Mouse (Mus musculus): ENCODE measurements around the gene Pi16. TPM values are rescaled to one million over a fixed set of nuclear protein-coding genes. Genes with fewer than 3 reads are reported as not detected.

Gene Pi16
- polyA plus RNA-seq, 1 experiment from 2014 or later, result 0.32 TPM

GRCm38 (mm10) chr17:29378056-29378455 is 60.6 kb downstream of the Pi16 start:
- no peak overlapping the region for H3K4me2 ChIP-seq (ENCODE audit: low read depth, low read length)
- WGBS, result 61% methylated on average over 8 of the region's 8 CpGs
- DNase-seq (ENCODE audit: low spot score), result no peak

More at GRCm38 (mm10) chr17:29378056-29378455, 60.6 kb downstream of the Pi16 start:
- H3K36me3 ChIP-seq (replicated peaks; ENCODE audit: control insufficient read depth, insufficient read depth, low read depth, low read length), result no peaks in the 10 kb centered on the region
- no peak for ATAC-seq (replicated peaks; ENCODE audit: insufficient number of reproducible peaks, low FRiP score, low TSS enrichment, low read depth)
- no peaks in the 10 kb centered on the region for H3K9me3 ChIP-seq (replicated peaks; ENCODE audit: control insufficient read depth, low read length)
- H3K27me3 ChIP-seq (ENCODE audit: control insufficient read depth, insufficient read depth, low read length), result no peaks in the 10 kb centered on the region
- H3K9ac ChIP-seq (replicated peaks; ENCODE audit: low read length), result no peak overlapping the region
- H3K4me3 ChIP-seq (ENCODE audit: low read depth, low read length), result no peak overlapping the region
- no peaks in the 10 kb centered on the region for H3K4me1 ChIP-seq (ENCODE audit: control insufficient read depth, insufficient read depth, low read length)
- no peak overlapping the region for H3K27ac ChIP-seq (replicated peaks; ENCODE audit: low read depth, low read length)

Other genes starting within 250 kb of the Pi16 start
- gene Cdkn1a, start 226.7 kb upstream of the Pi16 start, polyA plus RNA-seq (2014; fragmentation: Nextera tagmentation; extraction: Ambion mirVana), result 25.5 TPM in 2 replicates
- 0.66 TPM in 1 of 2 replicates, not detected in the other for gene Rab44, start 203.5 kb upstream of the Pi16 start, polyA plus RNA-seq (2014; fragmentation: Nextera tagmentation; extraction: Ambion mirVana)
- gene Cpne5, start 79.5 kb upstream of the Pi16 start, polyA plus RNA-seq (2014; fragmentation: Nextera tagmentation; extraction: Ambion mirVana), result 4.5 TPM in 2 replicates
- gene Ppil1, start 53.5 kb upstream of the Pi16 start, polyA plus RNA-seq (2014; fragmentation: Nextera tagmentation; extraction: Ambion mirVana), result 177 and 196 TPM in 2 replicates
- 55.1 and 55.4 TPM in 2 replicates for gene BC004004, start 48.9 kb upstream of the Pi16 start, polyA plus RNA-seq (2014; fragmentation: Nextera tagmentation; extraction: Ambion mirVana)
- gene Mtch1, start 30.3 kb downstream of the Pi16 start, polyA plus RNA-seq (2014; fragmentation: Nextera tagmentation; extraction: Ambion mirVana), result 370 and 382 TPM in 2 replicates
- 7.0 and 8.6 TPM in 2 replicates for gene Fgd2, start 43.2 kb downstream of the Pi16 start, polyA plus RNA-seq (2014; fragmentation: Nextera tagmentation; extraction: Ambion mirVana)
- gene Pim1, start 173.1 kb downstream of the Pi16 start, polyA plus RNA-seq (2014; fragmentation: Nextera tagmentation; extraction: Ambion mirVana), result 17.6 and 19.2 TPM in 2 replicates
- gene Gm17657, start 232.0 kb downstream of the Pi16 start, polyA plus RNA-seq (2014; fragmentation: Nextera tagmentation; extraction: Ambion mirVana), result not detected in 2 replicates
- gene Tbc1d22b, start 232.1 kb downstream of the Pi16 start, polyA plus RNA-seq (2014; fragmentation: Nextera tagmentation; extraction: Ambion mirVana), result 16.7 and 17.5 TPM in 2 replicates
- 0.36 TPM in 2 replicates for gene Tmem217, start 234.7 kb downstream of the Pi16 start, polyA plus RNA-seq (2014; fragmentation: Nextera tagmentation; extraction: Ambion mirVana)